Mouse (Mus musculus): ENCODE results near the gene Cd209g. TPM values are rescaled to one million over a fixed set of nuclear protein-coding genes. Genes with fewer than 3 reads are reported as not detected.

The Cd209g gene
- polyA plus RNA-seq, 1 experiment from 2014 or later: not detected

DNA sequence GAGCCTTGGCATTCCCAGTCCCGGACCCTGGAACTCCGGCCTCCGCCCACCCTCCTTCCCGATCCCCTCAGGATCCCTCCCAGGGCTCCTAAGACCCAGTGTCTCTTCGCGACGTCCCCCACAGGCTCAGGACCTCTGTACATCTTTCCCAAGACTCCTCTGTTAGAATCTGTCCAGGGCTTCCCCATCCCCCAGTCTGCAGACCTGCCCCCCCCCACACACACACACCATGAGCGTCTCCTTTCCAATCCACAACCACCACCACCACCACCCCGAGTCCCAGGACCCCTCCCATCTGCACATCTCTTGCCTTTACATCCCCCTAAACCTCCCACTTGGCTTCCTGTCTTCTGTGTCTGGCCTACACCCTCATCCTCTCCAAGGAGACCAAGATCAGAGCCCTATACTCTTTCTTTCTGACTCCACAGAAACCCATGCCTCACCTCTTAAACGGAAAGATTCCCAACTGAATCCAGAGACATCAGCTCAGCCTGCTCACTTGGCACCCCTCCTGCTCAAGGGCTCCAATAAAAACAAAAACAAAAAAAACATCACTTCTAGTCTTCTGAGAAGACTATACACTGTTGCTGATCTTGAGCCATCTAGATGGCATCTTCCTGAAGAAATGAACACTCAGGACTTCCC, 33.1 kb downstream of the Cd209g start:
- 16% methylated on average over 8 of the region's 10 CpGs for WGBS
- peak overlapping the region; percentile 68 for H3K4me2 ChIP-seq
- peaks cover 28% of the 10 kb centered on the region for H3K4me1 ChIP-seq
- peak; percentile 12; the same call in 1 of the 2 replicates for ATAC-seq (ENCODE audit: low FRiP score)
- H3K36me3 ChIP-seq (replicated peaks): no peaks in the 10 kb centered on the region
- peak overlapping the region; percentile 90 for H3K9ac ChIP-seq
- no peaks in the 10 kb centered on the region for H3K27me3 ChIP-seq
- H3K4me3 ChIP-seq (replicated peaks): peak overlapping the region; percentile 86
- H3K27ac ChIP-seq: 0 out of 2 replicates have a peak overlapping the region, but pooled peaks have one; percentile 39
- H3K9me3 ChIP-seq: no peaks in the 10 kb centered on the region

DNA sequence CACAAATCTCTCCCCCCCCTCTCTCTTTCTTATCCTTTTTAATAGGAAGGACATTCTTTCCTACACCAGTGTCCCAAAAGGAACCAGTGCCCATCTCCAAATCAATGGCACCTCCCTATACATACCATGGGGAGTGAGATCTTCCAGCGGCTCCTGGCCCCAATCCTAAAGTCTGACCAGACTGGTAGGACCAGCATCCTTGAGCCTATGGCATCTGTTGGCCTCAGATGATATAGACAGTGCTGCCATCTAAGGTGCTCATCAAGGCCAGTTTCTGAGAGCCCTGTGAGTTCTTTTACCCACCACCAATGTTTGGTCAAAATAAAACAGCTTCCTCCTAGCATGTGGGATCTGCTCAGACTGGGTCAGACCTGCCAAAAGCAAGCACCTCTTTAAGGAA, 34.0 kb downstream of the Cd209g start:
- no peak overlapping the region for H3K4me3 ChIP-seq (replicated peaks)
- H3K36me3 ChIP-seq (replicated peaks): no peaks in the 10 kb centered on the region
- WGBS: 90% methylated on average over 1 of the region's 1 CpGs
- ATAC-seq (ENCODE audit: low FRiP score): no peak
- H3K9me3 ChIP-seq: no peaks in the 10 kb centered on the region
- H3K27ac ChIP-seq: no peak overlapping the region
- H3K4me2 ChIP-seq: peak overlapping the region; percentile 68
- no peaks in the 10 kb centered on the region for H3K27me3 ChIP-seq
- peaks cover 28% of the 10 kb centered on the region for H3K4me1 ChIP-seq
- H3K9ac ChIP-seq: no peak overlapping the region

DNA sequence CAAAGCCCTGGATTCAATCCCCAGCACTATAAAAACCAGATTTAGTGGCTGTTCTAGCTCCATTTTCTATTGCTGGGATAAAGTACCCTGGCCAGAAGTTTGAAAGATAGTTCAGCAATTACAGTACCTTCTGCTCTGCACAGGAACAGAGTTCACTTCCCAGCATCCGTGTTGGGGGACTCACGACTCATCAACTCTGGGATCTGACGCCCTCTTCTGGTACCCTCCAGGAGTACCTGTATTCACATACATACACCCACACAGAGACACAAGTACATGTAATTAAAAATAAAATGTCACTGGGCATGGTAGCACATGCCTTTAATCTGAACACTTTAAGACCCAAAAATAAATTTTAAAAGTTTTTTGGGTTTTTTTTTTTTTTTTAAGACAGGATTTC, 38.6 kb downstream of the Cd209g start:
- H3K27me3 ChIP-seq: no peaks in the 10 kb centered on the region
- H3K9me3 ChIP-seq: no peaks in the 10 kb centered on the region
- peaks cover 20% of the 10 kb centered on the region for H3K4me1 ChIP-seq
- 77% methylated on average over 3 of the region's 3 CpGs for WGBS
- no peak overlapping the region for H3K9ac ChIP-seq
- no peak overlapping the region for H3K4me3 ChIP-seq (replicated peaks)
- ATAC-seq (ENCODE audit: low FRiP score): no peak
- no peak overlapping the region for H3K27ac ChIP-seq
- no peaks in the 10 kb centered on the region; the same call in 1 of the 2 replicates for H3K36me3 ChIP-seq (replicated peaks)
- H3K4me2 ChIP-seq: no peak overlapping the region

DNA sequence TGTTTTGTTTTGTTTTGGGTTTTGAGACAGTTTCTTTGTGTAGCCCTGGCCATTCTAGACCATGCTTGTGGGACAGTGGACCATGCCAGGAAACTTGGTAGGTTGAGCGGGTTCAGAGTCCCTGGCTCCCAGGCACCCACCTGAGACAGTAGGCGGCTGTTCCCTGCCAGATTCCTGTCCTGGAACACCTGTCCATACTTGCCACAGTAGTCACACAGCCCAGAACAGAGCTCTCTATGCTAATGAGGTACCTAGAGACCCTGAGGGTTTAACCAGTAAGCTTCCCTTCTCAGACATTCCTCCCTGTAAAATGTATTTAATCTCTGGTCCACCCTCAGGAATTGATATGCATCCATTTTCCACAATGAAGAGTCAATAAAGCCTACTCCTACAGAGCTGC, 40.1 kb downstream of the Cd209g start:
- ATAC-seq (ENCODE audit: low FRiP score): no peak
- Histone ChIP-seq H3K9ac (no peak overlapping the region), H3K4me3 (replicated peaks) (no peak overlapping the region), H3K9me3 (no peaks in the 10 kb centered on the region), H3K27me3 (no peaks in the 10 kb centered on the region), H3K4me2 (no peak overlapping the region), H3K27ac (no peak overlapping the region), H3K4me1 (peaks cover 7% of the 10 kb centered on the region; the same call in 1 of the 2 replicates), H3K36me3 (replicated peaks) (no peaks in the 10 kb centered on the region; the same call in 1 of the 2 replicates)
- WGBS: 70% methylated on average over 2 of the region's 2 CpGs

DNA sequence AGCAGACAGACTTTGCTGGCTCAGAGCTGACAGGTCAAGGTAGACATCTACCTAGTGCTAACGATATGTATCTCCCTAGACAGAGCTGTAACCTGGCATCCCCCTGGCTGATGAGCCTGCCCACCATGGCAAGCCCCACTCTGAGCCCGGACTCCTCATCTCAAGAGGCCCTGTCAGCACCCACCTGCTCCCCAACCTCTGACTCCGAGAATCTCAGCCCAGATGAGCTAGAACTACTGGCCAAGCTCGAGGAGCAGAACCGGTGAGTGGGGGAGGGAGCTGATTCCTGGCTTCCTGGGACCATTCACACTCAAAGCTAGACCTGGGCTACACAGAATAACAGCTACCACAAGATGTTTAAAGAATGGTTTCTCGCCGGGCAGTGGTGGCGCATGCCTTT, 49.5 kb downstream of the Cd209g start:
- Histone ChIP-seq H3K36me3 (replicated peaks) (peaks cover 44% of the 10 kb centered on the region), H3K27me3 (no peaks in the 10 kb centered on the region)
- WGBS: 90% methylated on average over 8 of the region's 8 CpGs

DNA sequence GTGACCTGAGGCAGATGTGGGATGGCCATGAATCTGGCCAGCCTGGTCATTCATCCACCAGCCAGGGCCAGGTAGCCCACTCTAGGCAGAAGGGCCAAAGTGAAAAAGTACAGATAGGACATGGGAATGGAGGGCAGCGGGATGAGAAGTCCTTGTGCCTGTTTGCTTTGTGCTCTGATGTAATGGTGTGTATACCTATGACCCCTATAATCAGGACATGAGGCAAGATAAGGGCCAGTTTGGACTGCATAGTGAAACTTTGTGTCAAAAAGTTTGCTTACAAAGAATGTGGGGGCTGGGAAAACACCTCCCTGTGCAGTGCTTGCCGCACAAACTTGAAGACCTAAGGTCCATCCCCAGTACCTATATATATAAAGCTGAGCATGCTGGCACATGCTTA, 52.3 kb downstream of the Cd209g start:
- H3K4me3 ChIP-seq (replicated peaks): no peak overlapping the region
- H3K9me3 ChIP-seq: no peaks in the 10 kb centered on the region
- no peak for ATAC-seq (ENCODE audit: low FRiP score)
- H3K9ac ChIP-seq: no peak overlapping the region
- peaks cover 47% of the 10 kb centered on the region for H3K36me3 ChIP-seq (replicated peaks)
- no peaks in the 10 kb centered on the region for H3K27me3 ChIP-seq
- no peak overlapping the region for H3K4me2 ChIP-seq
- H3K27ac ChIP-seq: no peak overlapping the region
- 95% methylated on average over 2 of the region's 2 CpGs for WGBS
- H3K4me1 ChIP-seq: no peaks in the 10 kb centered on the region

More for the DNA sequence above, 49.5 kb downstream of the Cd209g start:
- Histone ChIP-seq H3K4me3 (replicated peaks) (no peak overlapping the region), H3K9me3 (no peaks in the 10 kb centered on the region), H3K27ac (no peak overlapping the region), H3K4me2 (no peak overlapping the region), H3K4me1 (no peaks in the 10 kb centered on the region), H3K9ac (no peak overlapping the region)
- ATAC-seq (ENCODE audit: low FRiP score): no peak

Other genes starting within 250 kb of the Cd209g start
- gene Cd209b, start 207.3 kb upstream of the Cd209g start, polyA plus RNA-seq (2016; fragmentation: Nextera tagmentation; extraction: Ambion mirVana): not detected in 2 replicates
- 0.36 and 0.41 TPM in 2 replicates for gene Cd209c, start 179.4 kb upstream of the Cd209g start, polyA plus RNA-seq (2016; fragmentation: Nextera tagmentation; extraction: Ambion mirVana)
- not detected in 2 replicates for gene Cd209f, start 28.3 kb upstream of the Cd209g start, polyA plus RNA-seq (2016; fragmentation: Nextera tagmentation; extraction: Ambion mirVana)
- 46.9 and 55.5 TPM in 2 replicates for gene Evi5l, start 32.5 kb downstream of the Cd209g start, polyA plus RNA-seq (2016; fragmentation: Nextera tagmentation; extraction: Ambion mirVana)
- 39.9 and 45.0 TPM in 2 replicates for gene Prr36, start 83.4 kb downstream of the Cd209g start, polyA plus RNA-seq (2016; fragmentation: Nextera tagmentation; extraction: Ambion mirVana)
- 0.13 TPM in 2 replicates for gene Lrrc8e, start 92.7 kb downstream of the Cd209g start, polyA plus RNA-seq (2016; fragmentation: Nextera tagmentation; extraction: Ambion mirVana)
- gene Map2k7, start 104.6 kb downstream of the Cd209g start, polyA plus RNA-seq (2016; fragmentation: Nextera tagmentation; extraction: Ambion mirVana): 36.8 TPM in 2 replicates
- 1.3 and 1.8 TPM in 2 replicates for gene Gm49320, start 104.8 kb downstream of the Cd209g start, polyA plus RNA-seq (2016; fragmentation: Nextera tagmentation; extraction: Ambion mirVana)
- 3.7 and 4.5 TPM in 2 replicates for gene Tgfbr3l, start 114.1 kb downstream of the Cd209g start, polyA plus RNA-seq (2016; fragmentation: Nextera tagmentation; extraction: Ambion mirVana)
- 63.2 and 67.2 TPM in 2 replicates for gene Snapc2, start 119.0 kb downstream of the Cd209g start, polyA plus RNA-seq (2016; fragmentation: Nextera tagmentation; extraction: Ambion mirVana)
- 189 and 199 TPM in 2 replicates for gene Ctxn1, start 125.2 kb downstream of the Cd209g start, polyA plus RNA-seq (2016; fragmentation: Nextera tagmentation; extraction: Ambion mirVana)
- 54.1 and 55.6 TPM in 2 replicates for gene Timm44, start 141.8 kb downstream of the Cd209g start, polyA plus RNA-seq (2016; fragmentation: Nextera tagmentation; extraction: Ambion mirVana)
- 20.9 and 24.1 TPM in 2 replicates for gene Ccl25, start 191.1 kb downstream of the Cd209g start, polyA plus RNA-seq (2016; fragmentation: Nextera tagmentation; extraction: Ambion mirVana)
- 309 and 310 TPM in 2 replicates for gene Elavl1, start 191.3 kb downstream of the Cd209g start, polyA plus RNA-seq (2016; fragmentation: Nextera tagmentation; extraction: Ambion mirVana)